Mouse (Mus musculus): ENCODE measurements around the gene Pcyt2. TPM values are rescaled to one million over a fixed set of nuclear protein-coding genes. Genes with fewer than 3 reads are reported as not detected.
A peak's percentile ranks its signal among the peaks of the same experiment; 100 is the strongest.

The Pcyt2 gene
- total RNA-seq, 2 experiments from 2014 or later, result 25.7 to 25.8 TPM

DNA sequence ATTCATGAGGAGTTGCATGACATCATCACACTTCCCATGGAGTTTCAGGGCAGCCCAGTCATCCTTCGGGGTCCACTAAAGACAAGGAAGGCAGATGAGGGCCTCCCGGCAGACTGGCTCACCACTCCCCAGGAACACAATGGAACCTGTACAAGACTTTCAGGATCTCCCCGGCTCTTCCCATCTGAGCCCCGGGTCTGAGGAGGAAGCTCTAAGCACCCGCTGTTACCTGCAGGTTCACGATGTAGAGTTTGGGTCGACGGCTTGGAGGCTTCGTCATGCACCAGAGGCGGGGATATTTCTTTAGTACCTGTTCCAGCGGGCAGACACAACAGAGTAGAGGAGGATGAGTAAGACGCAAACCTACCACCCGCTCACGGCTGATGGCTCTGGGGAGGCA, 2.5 kb upstream of the Pcyt2 start:
- DNase-seq, result no peak
- intact Hi-C loops (cut with DNase I; ENCODE audit: low total_unique reads), result no loop called here

DNA sequence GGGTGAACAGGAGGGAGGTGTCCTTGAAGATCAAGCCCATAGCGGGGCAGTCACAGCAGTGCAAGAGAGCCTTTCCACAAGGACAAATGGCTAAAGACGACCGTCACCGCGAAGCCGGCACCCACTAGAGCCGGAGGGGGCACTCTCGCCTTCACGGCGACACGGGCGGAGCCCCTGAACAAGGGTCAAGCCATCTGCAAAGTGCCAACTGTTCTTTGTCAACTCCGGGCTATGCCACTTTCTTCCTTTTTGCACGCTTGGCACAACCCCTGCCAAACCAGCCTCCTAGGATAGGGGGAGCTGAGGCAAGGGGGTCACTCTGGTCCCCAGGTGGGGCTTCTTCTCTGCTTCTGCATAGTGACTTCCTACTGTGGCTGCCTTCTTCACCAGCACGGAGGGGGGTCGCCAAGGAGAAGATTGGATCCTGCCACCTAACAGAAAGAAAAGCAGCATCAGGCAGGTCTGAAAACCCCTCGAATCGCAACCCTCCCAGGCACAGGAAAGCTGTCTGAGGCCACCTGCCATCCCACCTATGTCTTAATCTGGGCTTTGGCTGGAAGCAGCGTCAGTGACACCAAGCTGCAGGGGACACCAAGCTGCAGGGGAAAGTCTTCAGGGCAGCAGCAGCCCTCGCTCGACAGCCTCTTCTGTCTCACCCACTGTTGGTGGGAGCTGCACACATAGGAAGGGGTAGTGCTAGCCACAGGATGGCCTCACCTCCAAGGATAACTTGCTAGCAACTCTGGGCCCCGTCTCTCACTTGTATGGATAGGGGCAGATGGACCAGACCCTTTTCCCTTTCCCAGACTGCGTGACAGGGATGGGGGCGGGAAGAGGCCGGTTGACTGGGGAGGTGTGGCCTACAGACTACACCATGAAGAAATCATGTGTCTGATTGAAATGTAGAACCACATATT, 1.1 kb upstream of the Pcyt2 start:
- no peak for DNase-seq
- intact Hi-C loops (cut with DNase I; ENCODE audit: low total_unique reads), result no loop called here

- intact Hi-C loops (cut with DNase I; ENCODE audit: low total_unique reads), result no loop called here
- no peak for DNase-seq
Measured at GRCm38 (mm10) chr11:120616617-120617294, 980 bp downstream of the Pcyt2 start.

DNA sequence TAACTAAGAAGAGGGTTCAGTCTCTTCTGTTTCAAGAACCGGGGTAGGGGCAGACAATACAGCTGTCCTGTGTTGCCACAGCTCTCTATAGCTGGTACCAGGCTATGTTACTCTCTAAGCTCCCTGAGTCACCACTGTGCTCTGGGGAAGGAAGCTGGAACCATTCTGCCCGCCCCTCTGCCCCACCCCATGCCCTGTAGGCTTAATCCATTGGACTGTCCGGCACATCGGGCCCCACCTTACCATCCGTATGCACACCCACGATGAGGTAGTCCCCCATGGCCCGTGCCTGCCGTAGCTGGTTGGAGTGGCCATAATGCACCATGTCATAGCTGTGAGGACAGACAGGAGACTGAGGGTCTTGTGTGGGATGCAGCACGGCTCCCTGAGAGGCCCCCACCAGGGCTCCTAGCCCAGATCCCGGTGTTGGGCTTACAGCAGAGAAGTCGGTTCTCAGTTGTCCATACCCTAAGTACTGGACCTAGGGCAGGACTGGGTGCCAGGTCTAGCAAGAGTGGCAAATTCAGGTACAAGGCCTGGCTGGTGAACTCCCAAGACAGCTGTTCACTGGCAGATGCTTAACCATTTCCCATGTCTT, 2.0 kb downstream of the Pcyt2 start:
- intact Hi-C loops (cut with DNase I; ENCODE audit: low total_unique reads), result no loop called here
- no peak for DNase-seq

DNA sequence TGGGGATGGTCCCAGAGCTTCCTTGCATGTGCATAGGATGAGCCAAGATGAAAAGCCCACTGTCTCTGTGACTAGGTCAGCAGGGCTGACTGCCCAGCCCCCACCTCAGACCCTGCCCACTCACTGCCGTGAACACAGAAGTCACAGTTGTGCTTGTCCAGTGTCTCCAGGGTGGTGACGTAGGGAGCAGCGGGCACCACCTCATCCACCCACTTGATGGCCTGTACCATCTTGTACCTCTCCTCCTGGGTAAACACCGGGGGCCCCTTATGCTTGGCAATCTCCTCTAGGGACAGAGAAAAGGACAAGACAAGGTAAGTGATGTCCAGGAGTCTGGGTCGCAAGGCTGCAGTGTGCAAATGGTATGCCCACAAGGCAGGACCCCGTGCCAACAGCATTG, 2.6 kb downstream of the Pcyt2 start:
- intact Hi-C loops (cut with DNase I; ENCODE audit: low total_unique reads), result no loop called here
- DNase-seq, result no peak

GRCm38 (mm10) chr11:120613976-120614375, 3.8 kb downstream of the Pcyt2 start:
- DNase-seq, result no peak
- intact Hi-C loops (cut with DNase I; ENCODE audit: low total_unique reads), result loop anchor here (5.0 kb wide), 1 partner anchor 97 kb away; no protein-coding TSS in a partner anchor

- intact Hi-C loops (cut with DNase I; ENCODE audit: low total_unique reads), result loop anchor here (5.0 kb wide), 1 partner anchor 96 kb away; no protein-coding TSS in a partner anchor
- no peak for DNase-seq
Measured at GRCm38 (mm10) chr11:120613481-120613972, 4.2 kb downstream of the Pcyt2 start.

GRCm38 (mm10) chr11:120612763-120613162, 5.0 kb downstream of the Pcyt2 start:
- intact Hi-C loops (cut with DNase I; ENCODE audit: low total_unique reads), result loop anchor here (5.0 kb wide), 1 partner anchor 95 kb away; no protein-coding TSS in a partner anchor
- DNase-seq, result peak; percentile 79

GRCm38 (mm10) chr11:120610477-120611046, 7.2 kb downstream of the Pcyt2 start:
- no peak for DNase-seq
- intact Hi-C loops (cut with DNase I; ENCODE audit: low total_unique reads), result loop anchor here (5.0 kb wide), 1 partner anchor 93 kb away; no protein-coding TSS in a partner anchor

DNA sequence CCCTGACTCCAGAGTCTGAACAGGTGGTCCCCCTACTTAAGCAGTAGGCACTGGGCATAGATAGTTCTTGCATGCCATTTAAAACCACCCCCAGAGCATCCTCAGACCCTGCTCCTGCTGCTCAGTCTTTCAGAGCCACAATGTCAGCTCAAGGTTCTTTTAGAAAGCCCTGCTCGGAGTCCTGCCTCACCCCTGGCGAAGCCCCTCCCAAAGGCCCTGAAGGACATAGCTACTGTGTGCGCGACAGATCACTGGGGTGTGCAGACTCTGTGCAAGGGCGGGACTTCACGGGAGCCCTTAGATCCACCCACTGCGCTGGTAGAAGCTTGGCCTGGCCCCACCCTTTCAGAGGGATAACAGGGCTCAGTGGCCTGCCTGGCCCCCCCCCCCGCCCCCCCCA, 8.5 kb downstream of the Pcyt2 start:
- intact Hi-C loops (cut with DNase I; ENCODE audit: low total_unique reads), result loop anchor here (5.0 kb wide), 1 partner anchor 112 kb away; no protein-coding TSS in a partner anchor
- DNase-seq, result no peak

DNA sequence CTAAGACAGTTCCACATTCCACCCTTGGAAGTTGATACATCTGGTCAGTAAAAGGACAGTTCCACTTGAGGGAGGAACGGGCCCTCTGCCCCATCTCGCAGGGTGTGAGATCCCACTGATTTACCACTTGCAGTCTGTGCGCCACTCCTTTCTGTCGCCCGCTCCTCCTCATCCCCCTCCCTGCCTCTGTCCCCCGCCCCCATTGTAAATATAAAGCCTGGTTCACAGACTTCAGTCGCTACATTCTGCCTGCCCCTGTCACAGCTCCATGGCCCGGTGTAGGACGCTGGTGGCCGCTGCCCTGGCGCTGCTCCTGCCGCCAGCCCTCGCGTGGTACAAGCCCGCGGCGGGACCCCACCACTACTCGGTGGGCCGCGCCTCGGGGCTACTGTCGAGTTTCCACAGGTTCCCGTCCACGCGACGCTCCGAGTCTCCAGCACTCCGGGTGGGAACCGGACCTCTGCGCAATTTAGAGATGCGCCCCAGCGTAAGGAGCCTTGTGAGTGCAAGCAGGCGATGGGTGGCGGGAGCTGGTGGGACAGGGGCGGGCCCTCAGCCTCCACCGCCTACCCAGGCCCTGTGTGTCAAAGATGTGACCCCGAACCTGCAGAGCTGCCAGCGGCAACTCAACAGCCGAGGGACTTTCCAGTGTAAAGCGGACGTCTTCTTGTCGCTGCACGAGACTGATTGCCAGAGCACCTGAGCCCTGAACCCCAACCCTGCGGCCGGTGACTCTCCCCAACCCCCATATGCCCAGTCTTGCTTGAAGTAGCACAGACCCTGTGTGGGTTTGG, 9.3 kb downstream of the Pcyt2 start, which contains the start of gene Npb:
Gene Npb, plus strand, starts transcription at position 237 of the 794 bp plus-strand sequence.
- no peak for DNase-seq
- intact Hi-C loops (cut with DNase I; ENCODE audit: low total_unique reads), result loop anchor here (5.0 kb wide), 1 partner anchor 111 kb away; no protein-coding TSS in a partner anchor

GRCm38 (mm10) chr11:120606764-120607163, 11.0 kb downstream of the Pcyt2 start:
- intact Hi-C loops (cut with DNase I; ENCODE audit: low total_unique reads), result loop anchor here (5.0 kb wide), 1 partner anchor 109 kb away; no protein-coding TSS in a partner anchor
- DNase-seq, result no peak

DNA sequence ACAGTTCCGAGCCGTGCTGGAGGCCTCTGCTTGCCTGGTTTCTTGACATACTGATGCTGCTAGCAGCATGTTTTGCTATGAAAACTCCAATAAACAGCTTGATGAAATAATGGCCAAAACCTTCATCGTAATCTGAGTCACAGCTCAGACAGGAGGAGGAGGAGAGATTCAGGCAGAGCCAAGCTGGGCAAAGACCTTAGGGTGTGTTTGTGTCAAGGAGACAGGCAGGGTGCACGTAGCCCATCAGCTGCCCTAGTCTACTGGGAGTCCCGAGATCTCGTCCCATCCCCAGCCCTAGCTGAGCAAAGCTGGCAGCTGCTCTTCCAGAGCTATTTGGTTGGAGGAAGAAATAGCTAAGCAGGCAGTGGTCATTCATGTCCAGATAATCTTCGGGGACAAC, 12.1 kb downstream of the Pcyt2 start:
- no peak for DNase-seq
- intact Hi-C loops (cut with DNase I; ENCODE audit: low total_unique reads), result loop anchor here (5.0 kb wide), 1 partner anchor 108 kb away; no protein-coding TSS in a partner anchor

GRCm38 (mm10) chr11:120603545-120603944, 14.2 kb downstream of the Pcyt2 start:
- intact Hi-C loops (cut with DNase I; ENCODE audit: low total_unique reads), result no loop called here
- no peak for DNase-seq

GRCm38 (mm10) chr11:120600716-120601115, 17.0 kb downstream of the Pcyt2 start:
- intact Hi-C loops (cut with DNase I; ENCODE audit: low total_unique reads), result no loop called here
- no peak for DNase-seq

DNA sequence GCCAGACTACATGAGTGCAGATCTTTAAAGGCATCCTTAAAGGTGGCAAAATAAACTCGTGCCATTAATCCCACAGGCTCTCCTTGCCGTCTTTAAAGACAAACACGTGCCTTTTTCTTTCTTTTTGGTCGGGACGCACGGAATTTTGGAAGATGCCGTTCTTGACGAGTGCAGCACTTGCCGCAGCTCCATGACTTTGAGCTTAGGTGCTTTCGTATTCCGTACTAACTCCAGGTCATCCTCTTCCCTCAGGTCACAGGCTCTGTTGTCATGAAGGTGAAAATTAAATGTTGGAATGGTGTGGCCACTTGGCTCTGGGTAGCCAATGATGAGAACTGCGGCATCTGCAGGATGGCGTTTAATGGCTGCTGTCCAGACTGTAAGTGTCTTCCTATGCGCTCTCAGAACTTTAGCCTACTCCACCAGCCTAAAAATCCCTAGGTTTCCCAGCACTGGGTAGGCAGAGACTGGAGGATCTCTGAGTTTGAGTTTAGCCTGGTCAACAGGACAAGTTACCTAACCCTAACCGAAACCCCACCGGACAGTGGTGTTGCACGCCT, 18.7 kb downstream of the Pcyt2 start:
- intact Hi-C loops (cut with DNase I; ENCODE audit: low total_unique reads), result no loop called here
- DNase-seq, result no peak

DNA sequence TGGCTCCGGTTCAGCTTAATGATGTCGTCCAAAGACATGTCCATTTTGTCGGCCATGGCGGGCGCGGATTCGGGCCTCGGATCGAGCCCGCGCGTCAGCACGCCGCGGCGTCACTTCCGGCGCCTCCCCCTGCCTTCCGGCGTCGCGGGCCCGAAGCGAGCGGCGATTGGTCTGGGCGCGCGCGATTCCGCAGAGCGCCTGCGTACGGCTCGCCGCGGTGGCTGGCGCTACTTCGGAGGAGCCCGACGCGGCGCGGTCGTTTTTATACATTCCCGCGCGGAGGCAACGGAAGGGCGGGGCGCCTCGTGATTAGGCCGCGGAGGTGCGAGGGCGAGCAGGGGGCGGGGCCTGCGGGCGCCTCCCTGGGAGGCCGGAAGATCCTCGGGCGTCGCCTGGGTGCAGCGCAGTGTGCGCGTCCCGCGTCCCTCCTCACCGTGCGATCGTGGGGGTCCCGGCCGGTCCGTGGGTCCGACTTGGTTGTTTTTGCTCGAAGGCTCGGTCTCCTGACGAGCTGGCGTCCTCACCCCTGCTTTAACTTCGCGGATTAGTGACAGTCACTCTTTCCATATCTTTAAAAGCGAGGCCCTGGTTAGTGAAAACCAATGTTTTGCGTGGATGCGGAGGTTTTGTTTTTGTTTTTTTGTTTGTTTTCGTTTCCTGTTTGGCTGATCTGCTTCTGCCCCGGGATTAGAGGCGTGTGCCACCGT, 19.3 kb downstream of the Pcyt2 start, which contains the start of the genes Alyref and Anapc11:
Gene Alyref, minus strand, starts transcription at position 83 of the 707 bp plus-strand sequence.
Gene Anapc11, plus strand, starts transcription at position 139 of the 707 bp plus-strand sequence.
- intact Hi-C loops (cut with DNase I; ENCODE audit: low total_unique reads), result no loop called here
- peak; percentile 94 for DNase-seq
